Mouse (Mus musculus) skeletal muscle tissue, adult 2 months (tissue): ENCODE data around the gene Pde1c.
A peak's percentile ranks its signal among the peaks of the same experiment; 100 is the strongest.

Experiments used
- DNase-seq: peaks from one replicate; pipeline ENCODE4 v3.0.0-alpha.2; 2012; ENCODE audit warnings: low read depth, low spot score

The Pde1c gene

DNA sequence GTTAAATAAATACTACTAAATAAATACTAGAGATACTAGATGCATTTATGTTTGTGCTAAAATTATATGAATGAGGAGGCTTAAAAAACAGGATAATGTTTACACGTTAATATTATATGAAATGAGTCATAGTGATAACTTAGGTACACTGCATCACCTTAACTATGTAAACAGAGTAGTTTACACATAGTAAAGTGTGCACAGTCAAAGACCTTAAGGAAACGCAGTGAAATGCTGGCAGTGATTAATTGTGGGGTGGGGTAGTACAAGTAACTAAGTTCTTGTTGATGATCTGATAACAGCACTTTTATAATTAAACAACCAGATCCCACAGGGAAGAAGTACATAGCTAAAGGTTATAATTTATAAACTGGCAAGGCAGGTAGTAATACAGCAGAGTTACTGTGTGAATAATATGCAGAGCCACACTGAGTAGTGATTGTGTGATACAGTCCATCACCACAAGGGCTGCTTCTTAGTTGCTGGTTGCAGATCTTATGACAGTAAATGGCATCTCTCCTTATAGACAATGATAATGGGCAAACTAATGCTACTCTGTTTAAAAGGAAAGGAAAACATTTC, 469.3 kb downstream of the Pde1c start:
- no peak for DNase-seq

DNA sequence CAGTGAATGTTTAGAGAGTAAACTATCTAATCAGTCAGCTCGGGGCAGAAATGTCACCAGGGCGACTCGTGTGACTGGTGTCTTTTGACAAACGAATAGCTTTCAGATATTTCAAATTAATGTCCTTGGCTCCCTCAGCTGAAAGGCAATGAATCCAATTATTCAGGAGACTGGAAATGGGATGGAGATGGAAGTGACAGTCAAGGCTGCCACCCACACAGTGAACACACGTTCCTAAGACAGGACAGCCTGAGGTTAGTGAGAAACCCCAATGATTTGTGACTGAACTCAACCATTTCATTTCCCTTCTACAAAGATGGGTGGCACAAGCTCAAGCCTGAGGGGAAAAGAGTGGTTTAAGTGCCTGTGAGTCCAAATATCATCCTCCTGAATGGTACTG, 470.5 kb downstream of the Pde1c start:
- no peak for DNase-seq

DNA sequence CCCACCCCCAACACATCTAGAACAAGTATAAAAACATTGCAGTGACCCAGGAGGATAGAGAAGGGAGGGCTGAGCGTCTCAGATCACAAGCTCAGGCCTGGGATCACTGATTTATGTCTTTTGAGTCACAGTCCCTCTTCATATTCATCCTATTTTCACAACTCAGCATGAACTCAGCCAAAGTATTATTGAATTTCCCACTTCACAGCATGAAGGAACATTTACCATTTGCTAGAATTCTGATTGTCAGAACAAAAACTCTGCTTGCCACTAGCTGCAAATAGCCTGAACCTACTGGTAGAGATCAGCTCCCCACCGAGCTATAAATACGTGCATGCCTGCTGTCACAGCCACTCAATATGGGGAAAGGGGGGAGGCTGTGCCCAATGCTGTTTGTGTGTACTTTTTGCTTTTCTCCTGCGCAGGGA, 492.5 kb downstream of the Pde1c start:
- DNase-seq, result peak; percentile 65

DNA sequence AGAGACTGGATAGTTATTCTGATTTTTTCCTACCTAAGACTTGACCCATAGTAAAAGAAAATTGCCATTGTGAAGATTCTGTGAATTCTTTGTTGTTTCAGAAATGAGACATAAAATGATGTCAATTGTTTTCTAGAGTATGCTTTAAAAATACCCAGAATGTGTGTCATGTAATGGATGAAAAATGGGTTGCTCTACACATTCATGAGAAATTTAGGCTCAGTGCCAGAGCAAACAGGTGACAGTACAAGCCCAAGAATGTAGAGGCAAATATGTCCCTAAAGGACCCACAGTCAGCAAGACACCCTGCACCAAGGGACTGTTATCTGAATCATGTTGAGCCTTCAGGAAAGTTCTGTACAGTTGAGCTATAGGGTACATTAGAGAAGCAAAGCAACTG, 500.4 kb downstream of the Pde1c start:
- DNase-seq, result no peak

DNA sequence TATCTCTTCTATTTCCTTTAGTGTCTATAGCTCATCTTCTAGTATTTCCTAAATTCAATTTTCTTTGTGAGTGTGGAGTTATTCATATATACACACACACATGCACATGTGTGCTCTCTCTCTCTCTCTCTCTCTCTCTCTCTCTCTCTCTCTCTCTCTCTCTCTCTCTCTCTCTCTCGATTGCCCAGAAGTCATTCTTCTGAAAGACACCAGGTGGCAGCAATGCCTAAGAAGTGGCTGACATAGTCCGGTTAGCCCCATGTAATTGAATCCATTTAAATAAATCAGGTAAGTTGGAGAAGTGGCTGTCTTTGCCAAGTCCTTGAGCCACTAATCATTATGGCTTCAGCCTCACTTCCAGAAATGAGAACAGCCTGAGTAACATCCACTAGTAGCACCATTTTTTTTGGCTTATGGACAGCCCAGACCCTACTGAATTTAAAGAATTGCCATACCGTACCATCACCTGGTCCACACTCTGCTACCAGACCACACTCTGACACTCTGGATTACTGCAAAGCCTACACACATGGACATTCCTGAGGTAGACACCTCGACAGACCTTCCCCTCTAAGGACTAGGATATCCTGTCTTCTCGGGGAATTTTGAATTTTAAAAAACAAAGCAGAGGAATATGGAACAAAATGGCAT, 502.1 kb downstream of the Pde1c start:
- peak; percentile 32 for DNase-seq

DNA sequence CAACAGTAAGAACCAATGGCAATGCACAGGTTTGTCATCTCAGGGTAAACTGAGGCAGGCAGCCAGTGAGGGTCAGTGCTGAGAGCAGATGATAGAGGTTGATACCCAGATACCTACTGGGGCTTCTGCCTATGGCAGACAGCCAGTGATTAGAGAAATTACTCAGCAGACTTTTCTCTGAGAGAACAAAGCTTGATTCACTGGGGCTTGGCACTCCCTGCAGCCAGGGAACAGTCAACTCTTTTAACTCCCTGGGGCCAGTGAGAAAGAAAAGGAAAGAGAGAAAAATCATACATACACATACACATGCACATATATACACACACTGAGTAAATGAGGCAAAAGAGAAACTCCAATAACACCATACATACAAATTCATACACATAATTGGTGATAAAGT, 505.2 kb downstream of the Pde1c start:
- DNase-seq, result no peak

DNA sequence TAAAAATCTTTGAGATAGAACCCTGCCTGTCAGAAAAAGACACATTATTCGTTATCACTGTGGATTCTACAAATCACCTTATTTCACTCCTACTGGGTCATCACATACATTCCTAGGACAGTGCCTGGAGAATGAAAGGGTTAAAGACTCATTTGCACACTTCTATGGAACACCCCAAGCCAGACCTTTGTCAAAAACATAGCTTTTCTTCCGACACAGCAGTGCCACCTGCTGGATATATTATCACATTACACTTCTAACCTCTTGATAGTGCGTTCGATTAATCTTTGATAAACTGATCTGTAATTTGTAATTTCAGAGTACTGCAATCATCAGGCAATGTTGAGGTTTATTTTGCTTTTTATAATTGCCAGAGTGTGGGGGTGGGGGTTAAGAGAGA, 519.8 kb downstream of the Pde1c start:
- DNase-seq, result no peak

DNA sequence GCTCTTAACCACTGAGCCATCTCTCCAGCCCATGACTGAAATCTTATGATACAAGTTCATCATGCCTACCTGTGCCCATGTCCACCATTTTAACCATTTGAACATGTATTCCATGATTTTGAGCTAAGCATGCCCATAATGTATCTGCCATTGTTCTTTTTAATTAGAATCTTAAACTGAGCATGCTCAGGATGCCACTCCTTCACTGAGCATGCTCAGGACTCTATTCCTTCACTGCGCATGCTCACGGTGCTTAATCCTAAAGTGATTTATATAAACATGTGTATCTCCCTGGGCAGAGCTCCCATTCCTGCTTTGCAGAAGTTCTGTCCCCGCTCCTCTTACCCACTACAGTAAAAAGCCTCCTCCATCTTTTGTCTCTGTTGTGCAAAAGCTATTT, 520.3 kb downstream of the Pde1c start:
- DNase-seq, result no peak

DNA sequence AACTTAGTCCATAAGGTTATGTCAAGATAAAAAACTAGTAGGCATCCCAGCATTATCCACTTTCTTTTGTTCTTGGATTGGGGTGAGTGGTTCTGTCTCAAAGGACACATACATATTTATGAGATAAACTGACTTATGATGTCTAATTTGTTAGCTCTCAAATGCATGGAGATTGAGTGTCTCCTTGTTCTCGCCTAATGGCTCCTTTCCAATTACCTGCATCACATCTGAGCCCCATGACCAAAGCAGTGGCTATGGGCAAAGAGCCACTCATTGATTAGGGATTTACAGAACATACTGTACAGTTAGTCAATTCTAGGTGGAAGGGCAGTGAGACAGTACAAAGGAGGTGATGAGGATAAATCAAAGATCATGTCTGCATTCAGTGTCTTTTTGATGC, 524.2 kb downstream of the Pde1c start:
- no peak for DNase-seq

DNA sequence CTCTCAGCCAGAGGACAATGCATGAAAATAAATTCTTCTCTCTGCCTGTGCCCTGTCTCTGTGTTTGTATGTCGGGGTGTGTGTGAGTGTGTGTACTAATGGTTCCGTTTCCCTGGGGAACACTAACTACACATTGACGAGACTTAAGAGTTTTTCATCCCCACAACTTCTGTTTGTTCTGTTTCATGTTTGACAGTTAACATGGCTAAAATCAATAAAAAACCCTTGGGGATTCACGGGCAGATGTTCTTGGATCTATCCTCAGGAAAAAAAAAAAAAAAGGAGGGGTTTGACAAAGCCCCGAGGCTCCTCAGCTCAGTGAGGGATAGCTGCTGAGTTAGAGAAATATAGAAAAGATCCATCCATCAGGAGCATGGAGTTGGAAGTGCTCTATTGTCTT, 524.6 kb downstream of the Pde1c start:
- no peak for DNase-seq

DNA sequence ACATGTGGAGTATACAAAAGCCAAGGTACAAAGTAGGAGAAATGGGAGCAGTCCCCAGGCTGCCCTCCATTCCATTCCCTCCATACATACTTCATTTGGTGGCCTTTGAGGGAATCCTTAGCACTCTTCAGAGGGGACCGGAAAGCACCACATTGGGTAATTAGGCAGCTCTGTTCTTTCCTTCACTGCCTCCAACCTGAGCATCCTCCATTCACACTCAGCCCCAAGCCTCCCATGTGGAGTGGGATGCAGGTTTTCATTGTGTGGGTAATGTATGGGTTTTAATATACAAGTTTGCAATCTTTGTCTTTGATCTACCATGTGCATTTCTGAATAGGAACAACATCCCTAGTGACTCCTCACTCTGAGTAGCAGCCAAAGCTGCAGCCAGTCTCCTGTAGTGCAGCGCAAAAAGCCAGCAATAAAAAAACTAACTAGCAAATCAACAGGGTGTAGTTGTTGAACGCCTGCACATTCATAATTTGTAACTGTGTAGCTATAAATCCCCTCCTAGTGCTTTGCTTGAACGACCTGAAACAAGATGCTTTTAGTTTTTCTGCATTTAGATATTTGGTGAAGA, 529.3 kb downstream of the Pde1c start:
- no peak for DNase-seq

DNA sequence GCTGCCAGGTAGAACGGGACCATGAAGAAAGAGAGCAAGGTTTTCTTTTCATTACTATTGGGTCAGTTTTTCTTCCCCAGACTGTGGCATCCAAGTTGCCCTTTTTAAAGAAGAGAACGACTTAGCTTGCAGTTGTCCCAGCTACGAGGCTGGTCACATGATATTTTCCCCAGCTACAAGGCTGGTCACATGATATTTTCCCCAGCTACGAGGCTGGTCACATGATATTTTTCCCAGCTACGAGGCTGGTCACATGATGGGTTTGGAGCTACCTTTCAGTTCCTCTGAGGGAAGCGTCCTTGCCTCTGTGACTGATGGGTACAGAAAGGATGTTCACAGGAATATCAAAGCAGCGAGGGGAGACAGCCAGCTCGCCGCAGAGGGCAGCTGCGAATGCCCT, 533.8 kb downstream of the Pde1c start:
- DNase-seq, result no peak

DNA sequence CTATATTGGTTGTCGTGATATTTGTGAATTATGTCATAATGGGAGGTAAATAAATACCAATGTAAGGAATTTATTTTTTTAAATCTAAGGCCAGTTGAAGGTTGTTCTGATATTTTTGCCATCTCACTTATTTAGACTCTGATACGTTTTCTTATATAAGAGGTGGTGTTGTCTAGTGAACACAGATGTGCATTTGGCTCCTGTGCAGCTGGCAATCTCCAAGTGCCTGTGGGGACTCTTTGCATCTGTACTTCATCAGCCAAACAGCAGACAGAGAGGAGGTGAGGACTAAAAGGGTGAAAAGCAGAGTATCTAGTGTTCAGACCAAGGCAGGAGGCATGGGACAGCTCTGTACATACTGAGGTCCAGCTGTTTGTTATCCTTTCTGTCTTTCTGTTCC, 536.7 kb downstream of the Pde1c start:
- peak; percentile 13 for DNase-seq

DNA sequence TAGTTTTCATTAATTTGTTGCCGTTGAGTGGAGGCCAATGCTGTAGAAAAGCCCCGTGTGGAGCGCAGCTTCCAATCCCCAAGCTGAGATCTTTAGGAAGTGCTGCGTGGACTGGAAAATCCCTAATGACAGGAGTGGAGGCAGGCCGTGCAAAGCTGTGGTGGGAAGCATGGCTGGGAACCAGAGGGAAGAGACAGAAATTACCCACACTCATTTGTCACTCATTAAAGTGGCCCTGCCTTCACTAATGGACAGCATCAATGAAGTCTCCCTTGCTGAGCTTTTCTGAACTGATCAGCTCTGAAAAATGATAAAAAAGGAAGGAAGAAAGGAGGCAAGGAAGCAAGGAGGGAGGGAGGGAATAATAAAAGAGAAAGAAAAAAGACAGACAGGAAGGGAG, 538.9 kb downstream of the Pde1c start:
- DNase-seq, result no peak

DNA sequence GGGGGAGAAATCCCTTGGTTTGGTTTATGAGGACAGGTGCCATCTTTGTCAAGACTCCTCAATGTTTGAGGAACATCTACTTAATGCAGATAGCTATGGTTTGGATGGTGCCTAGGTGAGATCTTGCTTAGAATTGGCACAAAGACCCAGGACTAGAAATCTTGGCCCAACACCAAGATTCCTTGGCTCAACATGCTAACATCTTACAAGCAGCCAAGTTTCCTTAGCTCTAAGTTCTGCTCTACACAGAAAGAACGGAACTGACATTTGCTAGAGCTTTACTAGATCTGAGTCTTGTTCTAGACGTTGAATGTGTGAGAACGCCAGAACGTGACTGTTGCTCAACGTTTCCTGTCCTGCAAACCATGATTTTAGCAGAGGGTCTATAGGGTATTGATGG, 540.9 kb downstream of the Pde1c start:
- DNase-seq, result peak; percentile 4

DNA sequence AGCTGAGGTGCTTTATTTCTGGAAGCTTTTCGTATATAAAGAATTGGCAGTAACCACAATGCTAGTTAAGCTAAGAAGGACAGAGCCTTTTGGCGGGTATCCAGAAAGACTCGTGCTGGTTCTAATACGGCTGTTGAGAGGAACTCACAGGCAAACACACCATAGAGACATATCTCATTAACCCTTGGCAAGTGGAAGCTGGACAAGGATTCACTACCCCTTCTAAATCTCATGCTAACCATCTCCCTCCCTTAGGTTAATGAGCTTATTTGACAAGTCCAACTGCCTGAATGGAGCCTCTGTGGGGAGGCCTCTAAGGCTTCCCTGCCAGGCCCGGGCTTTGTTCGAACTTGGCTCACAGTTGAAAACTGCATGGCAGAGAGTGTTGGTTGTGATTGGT, 541.6 kb downstream of the Pde1c start:
- no peak for DNase-seq

DNA sequence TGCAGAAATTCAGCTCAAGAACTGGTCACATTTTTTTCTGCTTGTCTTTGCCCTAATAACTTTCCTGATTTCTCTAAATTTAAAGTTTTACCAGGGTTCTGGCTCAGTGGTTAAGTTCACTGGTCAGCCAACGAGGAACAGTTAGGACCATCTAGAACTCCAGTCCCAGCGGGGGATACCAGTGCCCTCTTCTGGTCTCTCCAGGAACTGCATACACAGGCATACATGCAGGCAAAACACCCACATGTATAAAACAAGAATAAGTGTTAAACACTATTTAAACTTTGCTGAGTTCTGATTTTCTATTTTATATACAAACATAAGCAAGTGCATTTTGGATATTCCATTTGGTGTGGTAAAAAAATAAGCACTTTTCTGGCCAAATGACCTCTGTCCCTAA, 543.4 kb downstream of the Pde1c start:
- no peak for DNase-seq
